Mouse (Mus musculus) kidney, adult 2 months (tissue): ENCODE results near the gene Nqo1.

Experiments
- CTCF ChIP-seq: fragments of 200-500 bp; conservative IDR thresholded peaks from 2 replicates; pipeline ENCODE4 v1.5.1; 2011; ENCODE audit warnings: low read depth, mild to moderate bottlenecking, control low read depth, low read length, moderate library complexity, mixed read lengths; ENCODE audit not compliant: insufficient read depth, insufficient read length
- POLR2A ChIP-seq: fragments of 200-500 bp; IDR thresholded peaks from one replicate; pipeline ENCODE4 v1.6.1; 2011; ENCODE audit warnings: low read depth, low read length, control low read depth

- no peak for TF ChIP-seq POLR2A
- TF ChIP-seq CTCF, result no peak
Measured at GRCm38 (mm10) chr8:107405935-107406334, 2.9 kb upstream of the Nqo1 start.
